Mouse (Mus musculus): ENCODE results near the gene Mast4. TPM values are rescaled to one million over a fixed set of nuclear protein-coding genes. Genes with fewer than 3 reads are reported as not detected.

The Mast4 gene
- polyA plus RNA-seq, 1 experiment from 2014 or later = 20.3 TPM

DNA sequence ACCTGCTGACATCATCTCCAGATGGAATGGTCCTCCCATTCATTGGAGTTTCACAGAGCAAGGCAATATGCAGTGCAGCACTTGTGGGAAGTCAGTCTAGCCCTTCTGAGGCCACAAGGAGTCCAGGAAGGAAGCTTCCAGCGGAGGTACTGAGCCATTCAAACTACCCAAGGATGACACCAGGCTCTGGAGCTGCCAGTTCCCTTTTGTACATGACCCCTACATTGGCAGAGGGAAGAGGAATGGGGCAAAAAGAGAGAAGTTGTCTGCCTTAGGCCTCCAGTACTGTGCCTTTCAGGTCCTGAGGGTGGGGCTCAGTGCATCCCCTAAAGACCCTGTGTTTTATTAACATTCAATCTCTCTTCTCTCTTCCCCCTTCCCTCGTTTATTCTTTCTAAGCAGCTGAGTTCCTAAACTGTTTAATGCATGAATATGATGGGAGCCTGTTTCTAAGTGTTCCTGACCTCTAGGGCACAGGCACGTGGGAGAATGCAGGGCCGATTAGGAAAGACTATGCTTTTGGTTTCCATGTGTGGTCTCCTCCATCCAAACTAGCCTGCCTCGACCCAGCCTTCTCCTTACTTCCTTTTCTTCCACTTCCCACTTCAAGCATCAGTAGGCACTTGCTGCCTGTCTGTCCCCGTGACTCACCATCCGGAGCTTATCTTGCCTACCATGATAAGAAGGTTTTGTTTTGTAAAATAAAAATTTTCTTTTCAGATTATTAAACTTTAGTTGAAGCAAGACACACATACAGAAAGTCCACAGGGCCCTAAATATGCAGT lies 639.0 kb downstream of the Mast4 start:
- no peak overlapping the region for H3K9ac ChIP-seq
- H3K4me2 ChIP-seq (replicated peaks) = no peak overlapping the region
- H3K9me3 ChIP-seq = no peaks in the 10 kb centered on the region
- H3K27ac ChIP-seq = no peak overlapping the region
- H3K36me3 ChIP-seq = no peaks in the 10 kb centered on the region
- no peak overlapping the region for H3K4me3 ChIP-seq (replicated peaks)
- peaks cover 6% of the 10 kb centered on the region; the same call in 1 of the 2 replicates for H3K4me1 ChIP-seq (replicated peaks)
- no peaks in the 10 kb centered on the region for H3K27me3 ChIP-seq (replicated peaks)
- 62% methylated on average over 7 of the region's 7 CpGs for WGBS
- no peak for ATAC-seq

DNA sequence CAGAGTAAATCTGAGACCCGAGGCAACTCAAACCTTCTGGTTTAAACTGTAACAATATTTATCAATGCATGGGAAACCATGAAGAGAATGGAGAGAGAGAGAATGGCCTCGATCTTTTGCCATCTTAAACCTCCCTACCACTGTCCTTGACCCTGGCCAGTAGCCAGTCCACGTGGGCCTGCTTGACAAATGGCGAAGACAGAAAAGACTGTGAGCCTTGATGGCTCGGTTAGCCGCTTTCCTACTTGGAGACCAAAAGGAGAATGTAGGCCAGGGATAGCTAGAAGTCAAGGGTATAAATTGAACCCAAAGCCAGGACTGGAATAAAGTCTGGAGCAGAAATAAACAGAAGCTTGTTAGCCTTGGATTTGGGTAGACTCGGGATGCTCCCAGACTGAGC lies 640.1 kb downstream of the Mast4 start:
- peaks cover 6% of the 10 kb centered on the region; the same call in 1 of the 2 replicates for H3K4me1 ChIP-seq (replicated peaks)

DNA sequence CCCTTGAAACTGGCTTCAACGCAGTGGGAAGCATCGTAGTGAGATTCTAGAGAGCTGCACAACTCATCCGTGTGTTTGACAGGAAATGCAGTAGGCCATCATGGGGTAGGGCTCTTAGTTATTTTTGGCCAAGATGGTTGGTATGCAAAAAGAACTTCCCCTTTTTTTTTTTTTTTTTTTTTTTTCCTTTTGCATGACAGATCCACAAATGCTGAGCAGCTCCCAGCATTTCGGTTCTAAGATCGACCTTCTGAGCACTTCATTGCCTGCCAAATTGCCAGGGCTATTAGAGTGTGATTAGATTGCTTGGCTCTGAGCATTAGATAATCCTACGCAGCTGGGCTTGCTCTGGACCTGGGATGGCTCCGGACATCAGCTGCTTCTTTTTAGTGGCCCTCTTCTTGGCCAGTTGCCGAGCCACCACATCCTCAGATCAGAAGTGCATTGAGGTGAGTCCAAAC lies 640.9 kb downstream of the Mast4 start, which contains the start of gene Cd180:
Cd180 (plus strand) TSS at position 218 of the 461 bp plus-strand sequence.
- Histone ChIP-seq H3K36me3 (no peaks in the 10 kb centered on the region), H3K27me3 (replicated peaks) (no peaks in the 10 kb centered on the region), H3K4me2 (replicated peaks) (no peak within 1 kb of the TSS), H3K9me3 (no peaks in the 10 kb centered on the region), H3K9ac (no peak within 1 kb of the TSS), H3K4me3 (replicated peaks) (no peak within 1 kb of the TSS), H3K27ac (no peak within 1 kb of the TSS), H3K4me1 (replicated peaks) (no peaks in the 10 kb centered on the region)
- no peak for ATAC-seq
- 62% methylated on average over 8 of the region's 8 CpGs for WGBS

More for the DNA sequence above, 640.1 kb downstream of the Mast4 start:
- Histone ChIP-seq H3K27ac (no peak overlapping the region), H3K9me3 (no peaks in the 10 kb centered on the region), H3K27me3 (replicated peaks) (no peaks in the 10 kb centered on the region), H3K36me3 (no peaks in the 10 kb centered on the region), H3K4me3 (replicated peaks) (no peak overlapping the region), H3K4me2 (replicated peaks) (no peak overlapping the region), H3K9ac (no peak overlapping the region)
- ATAC-seq = no peak
- WGBS = 85% methylated on average over 7 of the region's 7 CpGs

DNA sequence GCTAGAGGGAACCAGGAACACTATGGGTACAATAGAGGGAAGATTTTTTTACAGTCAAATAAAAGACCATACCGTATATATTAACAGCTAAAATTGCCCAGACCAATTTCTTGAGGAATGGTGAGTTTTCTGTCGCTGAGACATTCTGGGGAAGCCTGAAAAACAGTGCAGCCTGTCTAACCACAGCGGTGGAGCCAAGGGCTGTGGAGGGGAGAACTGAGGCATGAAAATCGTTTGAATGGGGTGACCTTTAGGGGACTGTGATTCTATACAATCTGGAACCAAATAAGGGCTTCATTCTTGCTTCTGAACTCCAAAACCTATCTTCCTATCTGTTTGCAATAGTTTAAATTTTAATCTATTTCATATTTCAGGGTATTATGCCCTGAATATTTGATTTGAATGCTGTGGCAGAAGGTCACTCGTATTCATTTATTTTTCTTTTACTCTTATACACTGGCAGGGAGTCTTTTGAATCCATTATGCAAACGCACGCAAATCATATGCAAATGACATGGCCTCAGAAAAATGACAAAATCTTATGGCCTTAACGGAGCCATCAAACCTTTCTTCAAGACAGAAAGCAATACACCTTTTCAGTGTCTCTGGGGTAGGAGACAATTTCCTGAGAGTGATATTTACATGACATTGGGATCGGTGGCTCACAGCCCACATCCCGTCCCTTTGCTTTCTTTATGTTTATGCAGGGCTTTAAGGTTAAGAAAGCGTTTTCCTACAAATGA lies 642.7 kb downstream of the Mast4 start:
- no peak overlapping the region for H3K4me2 ChIP-seq (replicated peaks)
- WGBS = 74% methylated on average over 11 of the region's 11 CpGs
- no peaks in the 10 kb centered on the region for H3K9me3 ChIP-seq
- H3K4me1 ChIP-seq (replicated peaks) = no peaks in the 10 kb centered on the region
- H3K9ac ChIP-seq = no peak overlapping the region
- no peak overlapping the region for H3K4me3 ChIP-seq (replicated peaks)
- H3K27ac ChIP-seq = no peak overlapping the region
- H3K27me3 ChIP-seq (replicated peaks) = no peaks in the 10 kb centered on the region
- H3K36me3 ChIP-seq = no peaks in the 10 kb centered on the region
- ATAC-seq = no peak

DNA sequence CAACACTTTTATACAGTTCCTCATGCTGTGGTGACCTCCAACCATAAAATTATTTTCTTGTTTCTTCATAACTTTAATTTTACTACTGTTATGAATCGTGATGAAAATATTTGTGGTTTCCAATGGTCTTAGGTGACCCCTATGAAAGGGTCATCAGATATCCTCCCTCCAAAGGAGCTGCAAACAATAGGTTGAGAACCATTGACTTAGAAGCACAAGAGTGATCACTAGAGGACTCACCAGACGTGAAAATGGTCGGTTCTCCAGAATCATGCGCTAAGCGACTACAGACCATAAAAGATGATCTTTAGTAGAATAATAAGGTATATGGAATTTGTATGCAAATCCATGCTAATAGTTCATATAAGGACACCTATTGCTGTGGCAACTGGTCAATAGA lies 644.1 kb downstream of the Mast4 start:
- Histone ChIP-seq H3K4me3 (replicated peaks) (no peak overlapping the region), H3K4me2 (replicated peaks) (no peak overlapping the region), H3K4me1 (replicated peaks) (no peaks in the 10 kb centered on the region), H3K9ac (no peak overlapping the region), H3K9me3 (no peaks in the 10 kb centered on the region), H3K36me3 (no peaks in the 10 kb centered on the region), H3K27me3 (replicated peaks) (no peaks in the 10 kb centered on the region), H3K27ac (no peak overlapping the region)
- WGBS = 89% methylated on average over 5 of the region's 5 CpGs
- no peak for ATAC-seq

DNA sequence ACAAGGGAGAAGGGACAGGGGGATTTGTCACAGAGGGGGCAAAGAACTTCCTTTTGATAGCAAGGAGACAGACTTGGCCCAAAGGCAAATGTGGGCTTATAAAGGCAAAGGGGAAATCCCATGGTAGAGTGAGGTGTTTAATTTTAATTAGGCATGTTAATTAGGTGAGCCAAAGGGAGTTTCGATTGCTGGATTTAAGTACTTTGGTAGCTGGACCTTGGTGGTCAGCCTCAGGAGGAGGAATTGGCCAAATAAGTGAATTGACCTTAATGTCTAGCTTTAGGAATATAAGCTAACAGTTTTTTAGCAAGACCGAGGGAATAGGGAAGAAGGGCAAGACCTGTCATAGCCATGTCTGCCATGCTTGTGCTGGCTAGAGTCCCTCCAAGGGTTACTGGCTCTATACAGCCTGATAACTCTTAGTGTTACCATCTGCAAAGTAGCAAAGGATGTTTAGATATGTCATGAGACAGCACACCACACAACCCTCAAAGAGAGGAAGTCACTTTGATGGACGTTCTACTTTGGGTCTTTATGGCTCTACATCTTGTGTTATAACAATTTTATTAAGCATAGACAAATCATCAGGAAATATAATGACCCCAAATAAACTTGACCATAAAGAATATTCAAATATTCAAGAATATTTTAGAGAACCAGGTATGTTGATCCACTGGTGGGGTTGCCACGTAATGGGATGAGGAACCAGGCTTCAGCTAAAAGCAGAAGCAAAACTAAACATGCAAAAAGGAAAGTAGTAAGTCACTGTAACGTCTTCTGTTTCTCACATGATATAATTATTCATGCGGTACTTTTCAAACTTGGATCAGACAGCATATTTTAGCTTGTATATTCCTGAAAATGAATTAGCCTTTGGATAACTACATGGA lies 644.9 kb downstream of the Mast4 start:
- 78% methylated on average over 6 of the region's 6 CpGs for WGBS
- no peak for ATAC-seq

DNA sequence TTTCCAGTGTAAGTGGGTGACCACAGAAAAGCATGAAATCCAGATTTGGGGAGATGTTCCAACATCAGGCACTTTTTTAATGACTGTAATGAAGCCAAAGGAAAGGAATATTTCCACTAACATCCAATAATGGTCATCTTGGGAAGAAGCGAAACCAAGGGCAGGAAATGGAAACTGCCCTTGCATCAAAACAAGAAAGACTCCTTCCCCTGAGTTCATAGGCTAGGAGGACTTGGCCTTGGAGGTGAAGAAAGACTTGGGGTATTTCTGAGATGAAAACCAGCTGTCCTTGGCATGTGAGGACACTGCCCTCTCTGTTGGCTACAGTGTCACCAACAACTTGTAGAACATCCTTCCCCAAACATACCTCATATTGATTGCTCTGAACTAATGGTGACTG lies 646.2 kb downstream of the Mast4 start:
- no peaks in the 10 kb centered on the region for H3K36me3 ChIP-seq
- no peaks in the 10 kb centered on the region for H3K4me1 ChIP-seq (replicated peaks)
- no peaks in the 10 kb centered on the region for H3K27me3 ChIP-seq (replicated peaks)
- no peaks in the 10 kb centered on the region for H3K9me3 ChIP-seq
- H3K4me2 ChIP-seq (replicated peaks) = no peak overlapping the region
- no peak overlapping the region for H3K9ac ChIP-seq
- H3K4me3 ChIP-seq (replicated peaks) = no peak overlapping the region
- 94% methylated on average over 1 of the region's 1 CpGs for WGBS
- no peak overlapping the region for H3K27ac ChIP-seq
- no peak for ATAC-seq

More for the DNA sequence above, 644.9 kb downstream of the Mast4 start:
- H3K9me3 ChIP-seq = no peaks in the 10 kb centered on the region
- no peak overlapping the region for H3K4me2 ChIP-seq (replicated peaks)
- no peaks in the 10 kb centered on the region for H3K27me3 ChIP-seq (replicated peaks)
- no peak overlapping the region for H3K9ac ChIP-seq
- no peaks in the 10 kb centered on the region for H3K36me3 ChIP-seq
- no peaks in the 10 kb centered on the region for H3K4me1 ChIP-seq (replicated peaks)
- H3K4me3 ChIP-seq (replicated peaks) = no peak overlapping the region
- no peak overlapping the region for H3K27ac ChIP-seq

DNA sequence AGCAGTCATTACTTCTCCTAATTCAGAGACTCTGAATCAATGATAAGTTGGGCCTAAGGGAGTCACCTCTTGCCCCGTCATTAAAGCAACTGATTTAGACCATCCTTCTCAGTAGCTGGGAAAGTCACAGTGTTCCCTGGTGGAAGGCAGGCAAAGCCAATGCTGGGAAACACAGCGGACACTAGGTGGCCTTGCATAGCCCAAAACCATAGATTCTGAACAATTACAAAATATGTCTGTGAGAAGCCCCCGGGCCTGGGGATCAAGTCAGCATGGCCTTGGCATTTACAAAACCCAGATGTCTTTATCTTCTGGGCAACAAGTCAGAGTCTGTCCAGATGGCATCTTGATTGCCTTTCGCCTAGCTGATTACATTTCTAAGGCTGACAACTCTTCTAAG lies 649.4 kb downstream of the Mast4 start:
- H3K4me3 ChIP-seq (replicated peaks) = no peak overlapping the region
- no peaks in the 10 kb centered on the region for H3K36me3 ChIP-seq
- ATAC-seq = no peak
- no peak overlapping the region for H3K4me2 ChIP-seq (replicated peaks)
- WGBS = 65% methylated on average over 4 of the region's 4 CpGs
- H3K27ac ChIP-seq = no peak overlapping the region
- no peaks in the 10 kb centered on the region for H3K27me3 ChIP-seq (replicated peaks)
- no peaks in the 10 kb centered on the region for H3K4me1 ChIP-seq (replicated peaks)
- no peaks in the 10 kb centered on the region for H3K9me3 ChIP-seq
- H3K9ac ChIP-seq = no peak overlapping the region
